Mouse (Mus musculus) adrenal gland, postnatal 0 days (tissue): ENCODE measurements around the gene Mlxipl. TPM values are rescaled to one million over a fixed set of nuclear protein-coding genes. Genes with fewer than 3 reads are reported as not detected.

Experiments
- polyA plus RNA-seq: library from polyadenylated mRNA; unstranded; fragments of >200 nt; fragmentation: Nextera tagmentation; extraction: Ambion mirVana; gene quantifications from 2 replicates; pipeline ENCODE4 v1.2.1, GENCODE M21; 2015

Mlxipl gene
- polyA plus RNA-seq: 3.0 and 7.7 TPM in 2 replicates

DNA sequence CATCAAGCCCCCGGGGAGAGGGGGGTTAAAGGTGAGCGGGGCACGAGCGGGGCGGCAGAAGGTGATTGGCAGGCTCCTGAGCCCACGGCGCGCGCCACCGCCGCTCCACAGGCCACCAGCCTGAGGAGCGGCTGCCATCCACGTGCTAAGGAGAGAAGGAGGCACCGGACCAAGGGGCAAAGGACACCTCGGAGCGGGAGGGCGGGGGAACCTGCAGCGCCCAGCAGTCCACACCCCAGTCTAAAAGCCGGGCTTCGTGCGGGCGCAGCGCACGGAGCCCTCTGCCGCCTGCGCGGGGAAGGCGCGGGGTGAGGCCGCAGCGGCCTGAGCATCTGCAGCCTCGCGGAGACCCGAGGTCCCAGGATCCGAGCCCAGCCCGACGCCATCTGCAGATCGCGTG, at the start of gene Mlxipl:
Gene Mlxipl (plus strand): TSS at position 238 of the 400 bp plus-strand sequence.

DNA sequence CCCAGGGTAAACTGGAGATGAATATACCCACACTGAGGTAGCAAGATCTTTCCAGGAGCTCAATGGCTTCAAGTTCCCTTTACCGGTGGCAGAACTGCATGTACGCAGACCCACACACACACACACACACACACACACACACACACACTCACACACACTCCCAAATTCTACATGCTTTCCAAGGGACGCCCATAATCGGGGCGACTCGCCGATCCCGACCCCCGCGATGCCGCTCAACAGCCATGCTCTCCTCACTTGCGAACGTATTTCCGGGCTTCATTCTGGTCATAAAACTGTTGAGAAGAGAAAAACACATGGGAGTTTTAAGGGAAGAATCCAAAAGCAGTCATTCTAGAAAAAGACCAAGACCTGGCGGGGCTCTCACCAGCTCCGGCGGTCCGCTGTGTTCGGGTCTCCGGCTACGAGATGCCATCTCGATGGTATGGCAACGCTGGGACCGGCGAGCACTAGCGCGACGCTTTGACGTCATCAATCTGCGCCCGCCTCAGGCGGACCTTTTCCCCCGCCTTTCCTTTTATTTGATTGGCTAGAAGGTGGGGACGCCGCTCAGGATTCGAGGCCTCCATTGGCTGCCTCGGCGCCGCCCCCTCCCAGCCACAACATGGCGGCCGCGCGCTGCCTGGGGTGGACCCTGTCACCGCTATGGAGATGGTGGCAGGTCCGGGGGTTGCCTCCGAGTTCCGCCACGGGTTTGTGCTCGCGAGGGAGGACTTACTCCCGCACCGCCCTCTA, 25.9 kb upstream of the Mlxipl start, which contains the start of gene Dnajc30:
Gene Dnajc30 (plus strand): TSS at position 574 of the 753 bp plus-strand sequence.

DNA sequence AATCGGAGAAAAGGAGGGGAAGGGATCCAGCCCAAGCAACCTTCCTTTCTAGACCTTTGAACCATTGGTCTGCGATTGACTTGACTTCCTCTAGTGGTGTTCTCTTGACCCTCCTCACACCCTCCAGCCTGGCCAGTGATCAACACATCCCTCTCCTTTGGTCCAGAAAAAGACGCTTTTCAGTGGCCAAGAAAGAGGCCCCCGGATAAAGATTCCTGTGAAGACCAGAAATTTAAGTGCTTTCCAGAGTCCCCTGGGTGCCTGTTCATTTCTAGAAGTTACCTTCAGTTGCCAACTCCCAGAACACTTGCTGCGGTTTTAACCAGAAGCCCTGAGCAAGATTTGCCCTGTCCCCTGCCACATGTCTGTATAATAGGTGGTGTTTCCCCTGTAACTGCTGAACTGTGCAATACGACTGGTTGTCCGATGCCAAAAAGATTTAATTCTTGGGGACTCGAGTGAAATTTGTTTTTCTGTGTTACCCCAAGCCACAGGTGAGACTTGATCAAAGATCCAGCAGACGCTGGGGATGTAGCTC, 24.7 kb upstream of the Mlxipl start, which contains the start of gene Bud23:
Gene Bud23 (minus strand): TSS at position 51 of the 538 bp plus-strand sequence.

DNA sequence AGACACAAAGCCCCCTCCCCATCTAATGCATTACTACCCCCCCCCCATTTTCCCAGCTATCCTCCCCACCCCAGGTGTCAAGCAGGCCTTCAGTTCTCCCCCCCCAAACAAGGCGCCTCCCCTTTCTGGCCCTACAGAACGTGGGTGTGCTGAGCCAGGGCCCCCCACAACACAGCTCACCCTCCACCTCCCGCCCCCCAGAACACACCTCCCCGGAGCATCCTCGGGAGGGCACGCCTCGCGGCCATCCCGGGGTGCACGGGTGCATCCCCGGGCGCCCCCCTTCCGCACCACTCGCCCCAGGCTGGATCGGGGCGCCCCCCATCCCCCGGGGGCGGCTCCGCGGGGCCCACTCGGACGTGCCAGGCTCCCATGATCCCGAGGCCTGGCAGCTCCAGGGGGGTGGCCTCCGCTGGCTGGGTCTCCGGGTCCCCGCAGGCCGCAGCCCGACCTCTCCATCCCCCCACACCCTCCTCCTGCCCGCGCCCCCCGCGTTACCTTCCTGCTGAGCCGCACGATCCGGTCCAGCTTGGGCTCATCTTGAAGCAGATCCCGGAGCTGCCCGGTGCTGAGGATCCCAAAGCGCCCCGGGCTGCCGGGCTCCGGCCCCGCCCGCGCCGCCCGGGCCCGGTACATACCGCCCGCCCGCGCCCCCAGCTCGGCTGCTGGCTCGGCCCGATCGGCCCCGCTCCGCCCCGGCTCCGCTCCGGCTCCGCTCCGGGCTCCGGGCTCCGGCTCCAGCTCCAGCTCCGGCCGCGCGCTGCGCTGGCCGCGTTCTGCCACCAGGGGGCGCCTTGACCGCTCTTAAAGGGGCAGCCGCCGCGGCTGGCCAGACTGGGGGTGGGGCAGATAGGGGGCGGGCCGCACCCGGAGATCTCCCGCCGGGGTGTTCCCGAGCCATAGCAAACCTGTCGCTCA, 11.9 kb upstream of the Mlxipl start, which contains the start of gene Vps37d:
Gene Vps37d (minus strand): TSS at position 703 of the 918 bp plus-strand sequence.

DNA sequence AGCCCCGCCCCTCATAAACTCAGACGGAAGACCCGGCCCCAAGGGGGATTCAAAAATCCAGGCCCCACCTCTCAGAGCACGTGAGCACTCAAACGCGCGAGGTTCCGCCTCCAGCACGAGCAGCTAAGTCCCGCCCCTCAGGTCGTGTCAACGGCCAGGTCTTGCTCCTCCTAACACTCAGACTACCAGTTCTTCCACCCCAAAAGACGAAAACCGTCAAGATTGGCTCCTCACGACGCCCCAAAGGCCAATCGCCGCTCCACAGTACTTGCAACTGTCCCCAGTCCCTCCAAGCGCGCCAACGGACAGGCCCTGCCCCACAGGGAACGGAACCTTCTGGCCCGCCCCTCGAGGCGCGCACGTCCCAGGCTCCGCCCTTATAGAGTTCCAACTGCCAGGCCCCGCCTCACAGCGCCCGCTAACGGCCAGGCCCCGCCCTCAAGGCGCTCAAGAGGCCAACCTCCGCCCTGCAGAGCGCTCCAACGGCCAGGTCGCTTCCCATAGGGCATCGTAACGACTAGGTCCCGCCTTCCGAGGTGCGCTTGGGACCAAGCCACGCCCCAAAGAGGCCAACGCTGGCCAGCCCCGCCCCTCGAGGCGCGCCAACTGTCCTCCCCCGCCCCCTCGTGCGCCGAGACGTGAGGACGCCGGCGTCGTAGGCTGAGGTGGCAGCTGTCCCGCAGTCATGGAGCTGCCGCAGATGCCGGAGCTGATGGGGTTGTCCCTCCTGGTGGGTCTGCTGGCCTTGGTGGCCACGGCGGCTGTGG, 59.5 kb downstream of the Mlxipl start, which contains the start of gene Tbl2:
Gene Tbl2 (plus strand): TSS at position 605 of the 767 bp plus-strand sequence.

DNA sequence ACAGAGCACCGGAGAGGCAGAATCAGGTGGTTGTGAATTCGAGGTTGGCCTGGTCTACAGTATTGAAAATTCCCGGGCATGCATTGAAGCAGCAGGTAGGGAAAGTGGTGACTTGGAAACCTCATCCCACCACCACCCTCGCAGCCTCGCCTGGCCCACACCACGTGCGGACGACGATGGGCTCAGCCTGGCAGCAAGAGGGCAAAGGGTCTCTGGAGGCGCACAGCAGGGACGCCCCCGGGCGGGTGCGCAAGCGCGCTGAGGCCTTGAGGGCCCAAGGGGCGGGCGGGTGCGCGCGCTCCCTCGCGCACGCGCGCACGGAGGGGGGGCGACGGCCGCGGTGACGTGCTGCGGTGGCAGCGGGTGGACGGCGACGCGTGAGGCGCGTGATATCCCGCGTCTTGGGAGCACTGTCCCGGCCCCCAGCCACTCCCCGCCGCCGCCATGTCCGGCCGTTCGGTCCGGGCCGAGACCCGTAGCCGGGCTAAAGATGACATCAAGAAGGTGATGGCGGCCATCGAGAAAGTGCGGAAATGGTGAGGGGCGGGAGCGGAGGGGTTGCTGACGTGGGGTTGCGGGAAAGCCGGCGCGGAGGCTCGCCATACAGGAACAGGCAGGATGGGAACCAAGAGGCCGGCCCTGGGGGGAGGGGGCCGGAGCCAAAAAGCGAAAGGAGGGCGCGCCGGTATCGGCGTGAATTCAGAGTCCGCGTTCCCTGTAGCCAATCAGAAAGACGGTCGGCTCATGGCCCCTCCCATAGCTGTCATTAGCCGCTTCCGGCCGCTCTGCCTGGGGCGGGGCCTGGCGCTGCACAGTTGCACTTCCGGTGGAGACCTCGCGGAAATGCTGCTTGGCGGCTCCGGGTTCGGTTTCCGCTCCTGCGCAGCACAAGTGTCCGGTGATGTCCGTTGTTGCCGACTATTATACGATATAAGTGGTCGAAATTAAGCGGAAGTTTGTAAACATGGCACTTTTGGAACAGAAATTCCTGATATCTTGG, 78.7 kb downstream of the Mlxipl start, which contains the start of gene Bcl7b:
Gene Bcl7b (plus strand): TSS at position 221 of the 1,000 bp plus-strand sequence.

DNA sequence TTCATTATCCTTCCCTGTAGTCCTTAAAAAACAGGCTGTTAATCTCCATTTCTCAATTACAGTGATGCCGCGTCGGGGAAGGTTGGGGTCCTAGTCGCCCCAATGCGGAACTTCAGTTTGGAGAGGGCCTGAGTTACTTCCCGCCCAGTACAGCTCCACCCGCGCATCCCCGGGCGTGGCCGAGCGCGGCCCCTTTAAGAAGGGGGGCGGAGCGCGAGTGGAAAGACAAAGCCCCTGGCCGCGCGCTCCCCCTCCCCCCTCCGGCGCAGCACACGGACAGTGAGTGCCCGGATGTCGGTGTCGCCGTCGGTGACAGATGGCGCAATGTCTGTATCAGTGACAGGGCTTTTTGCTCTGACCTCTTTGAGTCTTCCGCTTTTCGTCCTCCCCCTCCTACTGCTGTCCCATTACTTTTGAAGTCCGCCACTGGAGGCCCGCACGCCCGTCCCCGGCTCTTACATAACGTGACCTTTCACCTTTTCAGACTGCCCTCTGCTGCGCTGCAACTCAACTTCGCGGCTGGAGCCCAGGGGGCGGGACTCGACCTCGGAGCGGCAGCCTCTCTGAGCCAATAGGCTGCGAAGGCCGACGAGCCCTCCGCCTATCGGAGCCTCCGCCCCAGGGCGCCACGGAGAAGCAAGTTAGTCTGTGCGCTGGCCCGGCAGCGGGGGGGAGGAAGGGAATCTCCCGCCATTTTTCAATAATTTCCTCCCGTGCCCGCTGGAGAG, 97.1 kb downstream of the Mlxipl start, which contains the start of gene Baz1b:
Gene Baz1b (plus strand): TSS at position 644 of the 728 bp plus-strand sequence.

Other genes starting within 250 kb of the Mlxipl start
- gene Tmem270, start 183.2 kb upstream of the Mlxipl start, polyA plus RNA-seq: not detected in 2 replicates
- 5.6 and 17.2 TPM in 2 replicates for gene Cldn13, start 174.4 kb upstream of the Mlxipl start, polyA plus RNA-seq
- 25.2 and 47.8 TPM in 2 replicates for gene Mettl27, start 157.5 kb upstream of the Mlxipl start, polyA plus RNA-seq
- 0.74 and 1.8 TPM in 2 replicates for gene Cldn4, start 143.0 kb upstream of the Mlxipl start, polyA plus RNA-seq
- gene Cldn3, start 103.7 kb upstream of the Mlxipl start, polyA plus RNA-seq: 9.2 and 9.9 TPM in 2 replicates
- 50.6 and 73.8 TPM in 2 replicates for gene Abhd11, start 80.7 kb upstream of the Mlxipl start, polyA plus RNA-seq
- gene Stx1a, start 66.4 kb upstream of the Mlxipl start, polyA plus RNA-seq: 16.5 and 23.9 TPM in 2 replicates
- 28.7 and 44.2 TPM in 2 replicates for gene Dnajc30, start 25.7 kb upstream of the Mlxipl start, polyA plus RNA-seq
- gene Bud23, start 24.9 kb upstream of the Mlxipl start, polyA plus RNA-seq: 49.9 and 70.9 TPM in 2 replicates
- 9.5 and 14.7 TPM in 2 replicates for gene Vps37d, start 11.6 kb upstream of the Mlxipl start, polyA plus RNA-seq
- gene Tbl2, start 59.8 kb downstream of the Mlxipl start, polyA plus RNA-seq: 8.7 and 12.8 TPM in 2 replicates
- gene Bcl7b, start 78.4 kb downstream of the Mlxipl start, polyA plus RNA-seq: 51.5 and 67.6 TPM in 2 replicates
- 13.8 and 15.8 TPM in 2 replicates for gene Baz1b, start 97.4 kb downstream of the Mlxipl start, polyA plus RNA-seq
- gene Fzd9, start 161.3 kb downstream of the Mlxipl start, polyA plus RNA-seq: 0.77 and 1.6 TPM in 2 replicates